Mouse (Mus musculus): ENCODE measurements around the gene Pou6f2.
A peak's percentile ranks its signal among the peaks of the same experiment; 100 is the strongest.

The Pou6f2 gene

DNA sequence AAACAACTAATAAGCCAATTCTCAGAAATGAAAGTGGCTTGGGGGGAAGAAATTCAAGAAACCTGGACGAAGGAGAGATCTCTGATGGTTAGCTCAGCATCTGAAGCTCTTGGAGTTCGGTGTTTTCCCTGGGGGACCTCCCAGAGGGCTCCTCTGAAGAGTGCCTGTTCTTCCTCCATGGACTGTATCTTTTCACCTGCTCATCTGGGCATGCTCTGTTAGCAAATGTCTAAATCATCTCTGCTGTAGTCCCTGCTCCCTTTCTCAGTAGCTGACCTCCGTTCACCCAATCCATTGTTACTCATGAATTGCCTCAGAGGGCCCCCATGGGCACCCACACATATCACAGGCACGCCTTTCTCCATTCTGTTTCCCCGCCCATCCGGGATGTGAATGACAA lies at the start of gene Pou6f2:
TSS of gene Pou6f2 (minus strand) at position 101 of the 400 bp plus-strand sequence.
- DNase-seq: peak; percentile 72

DNA sequence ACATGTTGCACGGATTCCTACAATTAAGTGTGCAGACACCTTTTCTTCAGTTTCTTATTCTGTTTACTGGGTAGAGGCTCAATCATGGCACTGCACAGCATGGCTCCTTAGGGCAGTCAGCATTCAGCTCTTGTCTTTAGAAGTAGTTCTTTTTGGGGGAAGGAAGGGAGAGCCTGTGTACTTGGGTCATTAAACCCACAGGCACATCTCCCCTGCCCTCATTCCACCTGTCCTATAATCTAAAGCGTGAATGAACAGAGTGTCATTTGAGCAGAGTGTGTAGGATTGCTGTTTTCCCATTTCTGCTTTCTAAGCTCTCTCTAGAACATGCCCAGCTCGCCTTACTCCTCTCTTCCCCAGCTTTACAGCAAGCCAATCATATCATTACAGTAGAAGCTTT lies 42.4 kb upstream of the Pou6f2 start:
- DNase-seq: no peak

- no peak for DNase-seq
These were observed 9.8 kb downstream of the Pou6f2 start for GRCm38 (mm10) chr13:18387673-18388072.

DNA sequence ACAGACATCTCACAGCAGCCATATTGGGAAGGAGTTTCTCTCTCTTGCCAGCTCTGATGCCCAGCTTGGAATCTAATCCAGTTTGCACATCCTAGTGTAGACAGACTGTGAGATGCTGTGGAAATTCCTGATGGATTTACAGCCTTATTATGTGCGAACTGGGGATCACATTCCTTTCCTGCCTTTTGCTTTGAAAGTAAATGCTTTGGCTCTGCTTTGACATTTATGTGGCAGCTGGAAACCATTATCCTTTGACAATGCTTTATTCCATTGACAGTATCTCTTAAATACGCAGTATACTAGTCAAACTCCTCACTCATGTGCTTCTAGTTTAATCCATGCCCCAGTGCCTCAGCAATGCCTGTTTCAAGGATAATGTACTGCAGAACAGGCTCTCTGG lies 34.1 kb downstream of the Pou6f2 start:
- DNase-seq: no peak

DNA sequence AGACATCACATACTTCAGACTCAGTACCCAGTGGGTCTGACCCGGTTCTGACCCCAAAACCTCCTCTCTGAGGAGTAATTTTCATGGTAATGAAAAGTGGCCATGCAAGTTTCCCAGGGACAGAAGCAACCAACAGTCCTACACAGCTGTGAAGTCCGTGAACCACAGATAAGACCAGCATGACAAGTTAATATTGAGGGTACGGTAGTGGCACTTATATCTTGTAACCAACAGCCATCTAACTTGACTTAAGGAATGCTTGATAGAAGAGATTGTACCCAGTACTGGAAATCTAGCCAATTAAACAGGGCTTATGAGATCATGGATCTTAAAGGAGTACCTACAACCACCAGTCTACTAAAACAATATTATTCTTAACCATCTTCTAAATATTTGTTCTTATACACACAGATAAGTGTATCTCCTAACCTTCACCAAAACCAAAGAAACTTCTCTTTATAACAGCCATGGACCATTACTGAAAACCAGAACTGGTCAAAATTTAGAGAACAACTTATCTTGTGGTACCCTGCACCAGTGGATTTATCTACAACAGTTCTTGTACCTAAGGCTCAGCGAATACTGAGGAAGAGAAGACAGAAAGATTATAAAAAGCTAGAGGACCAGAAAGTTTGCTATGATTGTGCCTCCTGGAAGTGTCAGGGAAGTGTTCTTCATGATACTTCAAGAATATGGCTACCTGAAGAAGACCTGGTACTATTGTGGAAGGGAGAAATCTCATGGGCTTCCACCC lies 52.7 kb downstream of the Pou6f2 start:
- DNase-seq: no peak

- DNase-seq: no peak
These were observed 58.5 kb downstream of the Pou6f2 start for GRCm38 (mm10) chr13:18338910-18339501.

DNA sequence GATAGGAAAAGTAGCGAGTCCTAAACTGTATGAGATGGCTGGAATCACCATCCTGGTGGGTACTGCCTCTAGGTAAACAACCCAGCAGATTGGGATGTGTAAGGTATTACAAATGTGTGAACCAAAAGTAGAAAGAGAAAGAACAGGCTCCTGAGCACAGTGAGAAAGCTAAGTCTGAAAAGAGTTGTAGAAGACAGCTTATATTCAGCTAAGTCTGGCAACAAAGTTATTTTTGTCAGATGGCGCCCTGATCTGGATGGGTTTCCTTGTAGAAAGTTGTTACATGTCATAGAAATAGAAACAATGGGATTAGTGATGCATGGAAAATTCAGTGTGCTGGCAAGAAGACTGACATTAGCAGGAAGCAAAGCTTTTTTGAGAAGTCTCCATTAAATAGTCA lies 59.5 kb downstream of the Pou6f2 start:
- DNase-seq: no peak

DNA sequence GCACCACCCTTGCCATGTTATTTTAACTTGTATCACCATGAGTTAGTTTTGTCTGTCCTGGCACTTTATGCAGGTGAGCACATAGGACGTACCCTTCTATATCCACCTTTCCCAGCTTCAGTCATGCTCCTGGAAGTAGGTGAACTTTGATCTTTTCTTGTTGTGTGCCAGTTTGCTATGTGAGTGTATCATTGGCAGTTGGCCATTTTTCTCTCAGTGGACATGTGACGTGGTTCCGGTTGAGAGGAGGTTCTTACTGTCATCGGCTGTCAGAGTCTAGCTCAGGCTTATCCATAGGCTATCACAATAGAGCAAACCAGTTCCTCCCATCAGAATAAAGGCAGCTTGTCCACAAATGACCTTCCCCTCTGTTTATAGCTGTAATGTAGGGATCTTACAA lies 63.5 kb downstream of the Pou6f2 start:
- DNase-seq: no peak

DNA sequence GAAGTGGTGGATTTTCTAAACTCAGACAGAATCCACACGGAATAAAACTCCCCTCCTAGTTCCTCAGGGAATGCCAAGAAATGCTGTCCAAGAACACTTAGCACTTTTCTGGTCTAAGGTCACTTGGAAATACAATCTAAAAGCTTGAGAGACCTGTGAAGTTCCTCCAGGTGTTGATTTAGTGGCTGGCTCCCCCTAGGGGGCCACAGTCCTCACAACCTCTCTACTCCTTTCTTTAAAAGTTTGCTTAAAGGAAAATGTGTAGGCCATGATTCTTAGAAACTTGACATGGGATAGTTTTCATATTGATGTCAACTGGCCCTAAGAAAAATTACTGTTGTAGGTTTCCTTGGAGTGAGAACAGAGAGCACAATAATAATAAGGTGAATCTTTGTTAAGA lies 64.9 kb downstream of the Pou6f2 start:
- no peak for DNase-seq

GRCm38 (mm10) chr13:18323980-18324678 lies 73.4 kb downstream of the Pou6f2 start:
- DNase-seq: peak; percentile 34

DNA sequence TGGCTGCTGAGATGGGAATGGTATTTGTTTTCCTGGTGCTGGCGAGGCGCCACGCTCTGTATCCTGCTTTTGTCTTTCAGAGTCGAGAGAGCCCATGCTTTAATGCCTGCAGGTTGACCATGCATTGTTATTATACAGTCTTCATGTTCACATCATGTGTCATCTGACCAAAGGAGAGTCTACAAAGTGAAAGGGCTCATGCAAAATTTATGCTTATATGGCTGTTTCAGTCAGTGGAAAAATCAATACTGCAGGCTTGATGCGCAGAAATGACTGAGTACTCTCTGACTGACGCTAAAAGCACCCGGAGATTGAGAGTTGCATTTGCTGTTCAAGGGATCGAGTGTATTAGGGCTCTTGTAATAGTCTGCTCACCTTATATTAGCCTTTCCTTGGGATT lies 74.1 kb downstream of the Pou6f2 start:
- DNase-seq: peak; percentile 44

GRCm38 (mm10) chr13:18312613-18313012 lies 84.9 kb downstream of the Pou6f2 start:
- DNase-seq: peak; percentile 23

GRCm38 (mm10) chr13:18309024-18309423 lies 88.5 kb downstream of the Pou6f2 start:
- DNase-seq: peak; percentile 33

GRCm38 (mm10) chr13:18306506-18307145 lies 90.9 kb downstream of the Pou6f2 start:
- DNase-seq: no peak

DNA sequence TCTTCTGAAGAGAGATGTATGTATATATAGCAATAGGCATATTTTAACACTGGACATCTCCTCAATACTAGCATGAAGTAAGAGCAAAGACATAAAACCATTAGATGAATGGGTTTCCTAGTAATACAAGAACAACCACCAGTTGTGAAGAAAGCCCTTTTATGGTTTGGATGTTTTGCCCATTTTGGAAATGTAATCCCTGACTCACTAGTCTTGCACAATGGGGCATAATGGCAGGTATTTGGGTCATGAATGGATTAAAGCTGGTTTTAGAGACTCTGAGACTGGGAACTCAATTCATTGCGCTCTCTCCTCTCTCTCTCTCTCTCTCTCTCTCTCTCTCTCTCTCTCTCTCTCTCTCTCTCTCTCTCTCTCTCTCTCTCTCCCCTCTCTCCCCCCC lies 97.5 kb downstream of the Pou6f2 start:
- no peak for DNase-seq

GRCm38 (mm10) chr13:18293438-18293837 lies 104.0 kb downstream of the Pou6f2 start:
- DNase-seq: no peak

DNA sequence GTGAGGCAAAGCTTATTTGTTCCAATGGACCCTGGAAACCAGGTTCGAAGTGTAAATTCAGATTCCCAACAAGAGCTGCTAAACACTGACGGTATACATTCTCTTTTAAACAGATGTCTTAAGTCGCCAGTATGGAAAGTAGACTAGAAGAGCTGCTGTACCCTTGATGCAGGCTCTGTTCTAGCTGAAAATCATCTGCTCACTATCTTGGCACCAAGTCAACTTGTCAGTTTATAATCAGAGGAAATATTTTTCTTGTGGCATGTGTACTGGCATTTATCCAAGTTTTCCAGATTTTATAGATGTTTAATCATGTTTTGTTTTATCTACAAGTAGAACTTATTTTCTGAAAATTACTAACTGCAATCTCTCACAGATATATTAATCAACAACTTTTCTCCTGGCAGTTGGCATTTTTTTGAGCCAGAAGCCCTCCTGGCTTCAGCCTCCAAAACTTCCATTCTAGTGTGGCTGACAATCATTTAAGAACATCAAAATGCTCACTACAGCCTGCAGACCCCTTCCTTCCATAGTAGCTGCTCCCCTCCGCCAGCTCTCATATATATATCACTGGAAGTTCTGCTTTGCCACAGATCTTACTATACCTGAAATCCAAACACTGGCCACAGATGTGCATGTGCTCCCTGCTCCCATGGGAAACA lies 107.1 kb downstream of the Pou6f2 start:
- no peak for DNase-seq

DNA sequence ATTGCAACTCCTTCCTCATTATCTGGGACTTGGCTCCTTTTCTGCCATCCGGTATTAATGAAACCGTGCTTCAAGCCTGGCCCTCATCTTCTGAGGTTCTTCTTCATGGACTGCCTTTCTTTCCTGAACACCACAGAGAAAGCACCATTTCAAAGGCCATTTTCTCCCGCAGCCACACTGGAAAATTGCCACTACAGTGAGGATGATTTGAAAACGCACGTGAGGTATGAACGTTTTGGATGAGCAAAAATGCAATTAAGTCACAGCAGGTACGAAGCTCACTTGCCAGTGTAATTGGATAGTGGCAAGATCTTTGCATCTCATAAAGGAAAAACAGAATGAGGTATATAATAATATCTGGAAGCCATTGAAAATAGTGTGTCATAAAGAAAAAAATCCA lies 110.0 kb downstream of the Pou6f2 start:
- DNase-seq: no peak

DNA sequence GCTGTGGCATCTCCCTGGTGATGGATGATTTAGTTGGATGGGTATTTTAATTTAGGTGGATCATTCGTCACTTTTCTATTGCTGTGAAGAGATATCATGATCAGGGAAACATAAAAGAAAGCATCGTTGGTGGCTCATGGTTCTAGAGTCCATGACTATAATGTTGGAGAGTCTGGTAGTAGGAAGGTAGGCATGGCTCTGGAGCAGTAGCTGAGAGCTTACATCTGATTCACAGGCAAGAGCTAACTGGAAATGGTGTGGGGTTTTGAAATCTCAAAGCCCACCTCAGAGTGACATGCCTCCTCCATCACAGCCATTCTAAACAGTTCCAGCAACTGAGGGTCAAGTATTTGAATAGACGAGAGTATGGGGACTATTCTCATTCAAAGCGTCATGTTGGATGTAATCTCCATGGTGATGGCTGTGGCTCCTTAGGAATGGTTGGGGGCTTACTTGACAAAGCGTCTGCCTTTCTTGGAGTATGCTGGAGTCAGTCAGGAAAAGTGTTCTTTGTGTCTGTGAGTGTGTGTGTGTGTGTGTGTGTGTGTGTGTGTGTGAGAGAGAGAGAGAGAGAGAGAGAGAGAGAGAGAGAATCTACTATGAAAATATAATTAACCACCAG lies 115.0 kb downstream of the Pou6f2 start:
- no peak for DNase-seq

DNA sequence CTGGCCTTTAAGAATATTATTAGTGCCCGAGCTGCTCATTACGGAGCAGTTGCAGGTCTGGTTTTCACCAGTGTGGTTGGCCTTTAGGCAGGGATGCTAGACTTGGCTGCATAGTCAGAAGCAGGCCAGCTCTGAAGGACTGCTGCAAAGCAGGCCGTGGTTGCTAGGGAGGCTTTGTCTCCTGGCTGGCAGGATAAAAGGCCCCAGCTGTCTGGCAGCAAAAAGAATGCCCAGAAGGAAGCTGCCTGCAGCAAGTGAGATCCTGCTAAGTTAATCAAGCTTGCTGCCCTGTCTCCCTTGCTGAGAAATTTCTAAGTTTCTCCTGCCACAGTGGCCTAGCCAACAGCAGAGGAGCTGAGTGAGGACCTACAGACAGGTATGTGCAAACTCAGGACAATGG lies 116.4 kb downstream of the Pou6f2 start:
- no peak for DNase-seq

DNA sequence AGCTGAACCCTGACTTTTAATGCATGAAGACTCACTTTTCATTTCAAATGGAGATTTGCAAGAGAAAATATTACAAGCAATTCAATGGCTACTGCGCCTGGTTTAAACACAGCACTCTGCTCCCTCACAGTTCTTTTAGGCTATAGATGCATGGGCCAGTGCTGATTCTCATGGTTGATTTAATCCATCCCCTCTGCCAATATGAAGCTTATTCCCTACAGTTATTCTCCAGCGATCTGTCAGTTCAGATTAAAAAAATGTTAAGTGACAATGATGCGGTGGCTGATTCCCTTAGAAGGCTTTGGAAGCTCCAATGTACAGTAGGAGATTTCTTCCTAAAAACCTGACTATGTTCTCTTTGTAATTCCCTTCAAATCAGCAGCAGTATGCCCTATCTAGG lies 144.4 kb downstream of the Pou6f2 start:
- no peak for DNase-seq

DNA sequence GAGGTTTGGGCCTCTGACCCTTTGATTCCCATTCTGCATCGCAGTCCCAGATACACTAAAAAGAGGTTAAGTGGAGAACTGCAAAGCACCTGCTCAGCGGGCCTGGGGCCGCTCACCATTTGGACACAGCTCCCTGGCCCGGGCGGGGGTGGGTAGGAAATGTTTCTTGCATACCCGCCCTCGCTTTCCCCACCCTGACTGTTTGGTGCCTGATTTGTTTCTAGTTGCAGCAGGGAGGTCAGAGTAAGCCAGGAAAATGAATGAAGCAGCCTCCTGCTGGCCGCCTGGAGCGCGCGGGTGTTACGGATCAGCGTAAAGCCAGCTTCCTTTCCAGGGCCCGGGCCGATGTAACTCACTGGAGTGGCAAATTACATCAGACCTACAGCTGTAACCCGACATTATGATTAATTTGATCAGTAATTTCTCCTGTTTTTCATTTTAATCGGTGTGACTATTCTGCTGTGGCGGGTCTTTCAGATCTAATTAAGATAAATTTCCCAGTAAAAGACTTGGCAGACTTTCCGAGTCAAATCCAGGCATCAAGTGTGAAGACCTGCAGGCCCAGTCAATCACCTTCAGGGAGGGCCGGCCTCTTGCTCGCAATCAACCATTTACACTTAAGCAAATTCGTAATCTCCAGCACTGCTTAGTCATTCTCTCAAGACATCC lies 178.8 kb downstream of the Pou6f2 start:
- DNase-seq: no peak

All from heart, adult 11 months (tissue).